Mouse (Mus musculus): Measurements from ENCODE around the gene Gm5148. TPM values are rescaled to one million over a fixed set of nuclear protein-coding genes. Genes with fewer than 3 reads are reported as not detected.
A peak's percentile ranks its signal among the peaks of the same experiment; 100 is the strongest.

The Gm5148 gene
- polyA plus RNA-seq, 1 experiment, result 0.93 TPM

- Histone ChIP-seq H3K36me3 (ENCODE audit: control insufficient read depth, insufficient read depth, low read length) (no peaks in the 10 kb centered on the region), H3K4me1 (ENCODE audit: control insufficient read depth, insufficient read depth, low read length) (no peaks in the 10 kb centered on the region), H3K27me3 (ENCODE audit: control insufficient read depth, insufficient read depth, low read length) (no peaks in the 10 kb centered on the region), H3K4me3 (ENCODE audit: control insufficient read depth, low read depth, low read length) (no peak overlapping the region), H3K27ac (ENCODE audit: control insufficient read depth, insufficient read depth, low read depth, low read length) (peak overlapping the region; percentile 46; the same call in 1 of the 2 replicates)
- TF ChIP-seq CTCF (IDR thresholded peaks at IDR 0.05; ENCODE audit: control insufficient read depth, insufficient read depth, insufficient replicate concordance, low read depth, low read length) (no peak), POLR2A (IDR thresholded peaks at IDR 0.05; ENCODE audit: control insufficient read depth, low read depth, low read length) (no peak)
Observed at GRCm38 (mm10) chr3:37737407-37737806, 13.1 kb upstream of the Gm5148 start.

- no peak overlapping the region for H3K27ac ChIP-seq (ENCODE audit: control insufficient read depth, insufficient read depth, low read depth, low read length)
- H3K36me3 ChIP-seq (ENCODE audit: control insufficient read depth, insufficient read depth, low read length), result no peaks in the 10 kb centered on the region
- H3K4me1 ChIP-seq (ENCODE audit: control insufficient read depth, insufficient read depth, low read length), result no peaks in the 10 kb centered on the region
- TF ChIP-seq CTCF (IDR thresholded peaks at IDR 0.05; ENCODE audit: control insufficient read depth, insufficient read depth, insufficient replicate concordance, low read depth, low read length) (no peak), POLR2A (IDR thresholded peaks at IDR 0.05; ENCODE audit: control insufficient read depth, low read depth, low read length) (no peak)
- no peak overlapping the region for H3K4me3 ChIP-seq (ENCODE audit: control insufficient read depth, low read depth, low read length)
- H3K27me3 ChIP-seq (ENCODE audit: control insufficient read depth, insufficient read depth, low read length), result no peaks in the 10 kb centered on the region
Observed at GRCm38 (mm10) chr3:37735166-37735565, 10.9 kb upstream of the Gm5148 start.

DNA sequence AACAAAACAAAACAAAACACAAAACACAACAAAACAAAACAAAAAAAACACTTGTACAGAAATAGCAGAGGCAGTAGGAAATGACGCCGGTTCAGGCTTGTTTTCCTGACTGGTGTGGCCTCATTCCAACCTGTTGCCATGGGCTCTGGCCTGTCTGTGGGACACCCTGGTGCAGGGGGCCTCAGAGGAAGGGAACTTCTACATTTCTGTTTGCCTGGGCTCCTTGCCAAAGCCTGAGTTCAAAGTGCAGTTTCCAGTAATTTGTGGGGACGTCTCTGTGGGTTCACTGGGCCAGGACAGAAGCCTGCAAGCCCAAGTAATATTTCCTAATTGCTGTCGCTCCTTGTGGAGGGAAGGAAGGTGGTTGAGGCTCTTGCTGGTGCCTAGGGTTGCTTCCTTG is 4.9 kb upstream of the Gm5148 start:
- H3K27me3 ChIP-seq (ENCODE audit: control insufficient read depth, insufficient read depth, low read length), result no peaks in the 10 kb centered on the region
- TF ChIP-seq CTCF (IDR thresholded peaks at IDR 0.05; ENCODE audit: control insufficient read depth, insufficient read depth, insufficient replicate concordance, low read depth, low read length) (no peak), POLR2A (IDR thresholded peaks at IDR 0.05; ENCODE audit: control insufficient read depth, low read depth, low read length) (no peak)
- no peak overlapping the region for H3K4me3 ChIP-seq (ENCODE audit: control insufficient read depth, low read depth, low read length)
- H3K36me3 ChIP-seq (ENCODE audit: control insufficient read depth, insufficient read depth, low read length), result no peaks in the 10 kb centered on the region
- H3K27ac ChIP-seq (ENCODE audit: control insufficient read depth, insufficient read depth, low read depth, low read length), result no peak overlapping the region
- H3K4me1 ChIP-seq (ENCODE audit: control insufficient read depth, insufficient read depth, low read length), result peaks cover 3% of the 10 kb centered on the region

GRCm38 (mm10) chr3:37728112-37729100 is 4.1 kb upstream of the Gm5148 start:
- no peak overlapping the region for H3K27ac ChIP-seq (ENCODE audit: control insufficient read depth, insufficient read depth, low read depth, low read length)
- H3K36me3 ChIP-seq (ENCODE audit: control insufficient read depth, insufficient read depth, low read length), result no peaks in the 10 kb centered on the region
- peaks cover 9% of the 10 kb centered on the region for H3K4me1 ChIP-seq (ENCODE audit: control insufficient read depth, insufficient read depth, low read length)
- no peaks in the 10 kb centered on the region for H3K27me3 ChIP-seq (ENCODE audit: control insufficient read depth, insufficient read depth, low read length)
- no peak for TF ChIP-seq CTCF (IDR thresholded peaks at IDR 0.05; ENCODE audit: control insufficient read depth, insufficient read depth, insufficient replicate concordance, low read depth, low read length)
- TF ChIP-seq POLR2A (IDR thresholded peaks at IDR 0.05; ENCODE audit: control insufficient read depth, low read depth, low read length), result no peak
- H3K4me3 ChIP-seq (ENCODE audit: control insufficient read depth, low read depth, low read length), result no peak overlapping the region

DNA sequence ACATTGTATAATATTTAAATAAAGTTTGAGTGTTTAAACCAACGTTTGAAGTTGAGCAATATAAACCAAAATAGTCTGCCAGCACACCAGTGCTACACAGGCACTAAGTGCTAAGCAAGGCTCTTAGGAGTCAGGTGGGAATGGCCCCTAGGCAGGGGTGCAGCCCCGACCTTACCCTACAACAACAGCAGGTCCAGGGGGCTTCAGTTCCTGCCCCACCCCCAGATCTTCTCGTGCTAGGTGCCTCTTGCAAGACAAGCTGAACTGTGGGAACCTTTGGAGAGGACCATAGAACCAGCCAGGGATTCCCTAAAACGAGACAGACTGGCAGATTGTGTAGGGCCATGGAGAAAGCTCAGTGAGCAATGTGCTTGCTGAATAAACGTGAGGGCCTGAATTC is 3.1 kb upstream of the Gm5148 start:
- Histone ChIP-seq H3K4me3 (ENCODE audit: control insufficient read depth, low read depth, low read length) (no peak overlapping the region), H3K27ac (ENCODE audit: control insufficient read depth, insufficient read depth, low read depth, low read length) (no peak overlapping the region), H3K4me1 (ENCODE audit: control insufficient read depth, insufficient read depth, low read length) (peaks cover 16% of the 10 kb centered on the region), H3K27me3 (ENCODE audit: control insufficient read depth, insufficient read depth, low read length) (no peaks in the 10 kb centered on the region), H3K36me3 (ENCODE audit: control insufficient read depth, insufficient read depth, low read length) (no peaks in the 10 kb centered on the region)
- no peak for TF ChIP-seq POLR2A (IDR thresholded peaks at IDR 0.05; ENCODE audit: control insufficient read depth, low read depth, low read length)
- TF ChIP-seq CTCF (IDR thresholded peaks at IDR 0.05; ENCODE audit: control insufficient read depth, insufficient read depth, insufficient replicate concordance, low read depth, low read length), result no peak

DNA sequence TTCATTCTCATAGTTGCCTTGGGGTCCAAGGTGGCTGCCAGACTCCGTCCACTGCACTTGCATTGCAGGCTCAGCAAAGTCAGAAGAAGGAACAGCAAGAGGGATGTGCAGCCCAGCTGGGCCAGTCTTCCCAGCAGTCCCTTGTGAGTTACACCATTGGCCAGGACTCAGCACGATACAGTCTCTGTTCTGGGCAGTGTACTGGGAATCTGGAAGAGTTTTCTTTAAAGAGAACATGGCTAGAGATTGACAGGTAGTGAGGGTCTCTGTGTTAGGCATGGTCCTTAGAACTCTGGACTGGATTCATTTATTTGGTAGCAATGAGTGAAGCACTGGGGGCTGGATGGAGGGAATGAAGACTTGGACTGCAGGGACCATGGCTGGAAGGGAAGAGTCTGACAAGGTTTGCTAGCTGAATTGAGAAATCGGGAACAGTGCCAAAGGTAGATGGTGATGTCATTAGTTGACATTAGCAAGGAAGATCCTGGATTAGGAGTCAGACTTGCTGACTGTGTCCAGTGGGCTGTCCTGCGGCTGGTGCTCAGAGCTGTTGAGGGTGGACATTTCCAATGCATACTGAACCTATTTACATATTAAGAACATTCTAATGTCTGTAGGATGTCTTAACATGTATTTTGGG is 2.3 kb upstream of the Gm5148 start:
- no peak for TF ChIP-seq CTCF (IDR thresholded peaks at IDR 0.05; ENCODE audit: control insufficient read depth, insufficient read depth, insufficient replicate concordance, low read depth, low read length)
- no peak for TF ChIP-seq POLR2A (IDR thresholded peaks at IDR 0.05; ENCODE audit: control insufficient read depth, low read depth, low read length)
- Histone ChIP-seq H3K36me3 (ENCODE audit: control insufficient read depth, insufficient read depth, low read length) (no peaks in the 10 kb centered on the region), H3K4me3 (ENCODE audit: control insufficient read depth, low read depth, low read length) (no peak overlapping the region), H3K27me3 (ENCODE audit: control insufficient read depth, insufficient read depth, low read length) (no peaks in the 10 kb centered on the region), H3K27ac (ENCODE audit: control insufficient read depth, insufficient read depth, low read depth, low read length) (no peak overlapping the region), H3K4me1 (ENCODE audit: control insufficient read depth, insufficient read depth, low read length) (peaks cover 16% of the 10 kb centered on the region)

All from testis, adult 2 months (tissue).